Mouse (Mus musculus): Measurements from ENCODE around the gene Mrpl51.

- TF ChIP-seq ZC3H11A (IDR thresholded peaks at IDR 0.05; ENCODE audit: borderline replicate concordance, low read depth, low read length) (no peak), CHD2 (IDR thresholded peaks at IDR 0.05; ENCODE audit: low read depth, low read length) (no peak), MAFK (IDR thresholded peaks at IDR 0.05; ENCODE audit: insufficient read depth, low read depth, low read length) (no peak)
Measured at GRCm38 (mm10) chr6:125222577-125222976, 31.0 kb downstream of the Mrpl51 start.

All from ES-E14 (cell line).